Mouse (Mus musculus) megakaryocyte, embryonic 14.5 days (primary cell): ENCODE results near the gene Fdxr.

ENCODE experiments used
- FLI1 ChIP-seq: IDR thresholded peaks from 2 replicates; pipeline ENCODE4 v1.6.1; 2012; ENCODE audit warnings: low read length, inconsistent platforms, mixed read lengths
- GATA1 ChIP-seq: IDR thresholded peaks from 3 replicates; pipeline ENCODE4 v1.6.1; 2012; ENCODE audit warnings: mixed read lengths, low read length, inconsistent platforms, borderline replicate concordance

DNA sequence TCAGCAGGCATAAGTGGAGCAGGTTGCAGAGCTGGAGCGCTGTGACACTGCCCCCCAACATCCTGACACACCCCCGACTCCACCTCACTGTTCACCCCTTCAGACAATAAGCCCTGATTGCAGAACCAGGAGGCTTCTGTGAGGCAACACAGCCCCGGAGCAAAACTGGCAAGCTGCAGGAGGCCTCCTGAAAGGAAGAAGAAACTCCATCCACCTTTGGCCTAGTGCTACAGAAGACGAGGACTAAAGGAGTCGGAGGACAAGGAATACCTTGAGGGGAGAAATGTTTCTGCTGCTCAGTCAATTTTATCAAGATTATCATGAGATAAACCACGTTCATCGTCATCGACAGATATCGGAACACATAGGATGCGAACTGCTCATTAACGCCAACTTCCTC, 19.1 kb upstream of the Fdxr start:
- TF ChIP-seq GATA1, result no peak
- TF ChIP-seq FLI1, result no peak
